Mouse (Mus musculus): ENCODE results near the gene Ccnd2. TPM values are rescaled to one million over a fixed set of nuclear protein-coding genes. Genes with fewer than 3 reads are reported as not detected.

The Ccnd2 gene
- total RNA-seq (2015; ENCODE audit: low replicate concordance): 11.5 and 26.0 TPM in 2 replicates
- 5.0 and 5.2 TPM in 2 replicates for total RNA-seq (2017; ENCODE audit: low replicate concordance)

- no peak for ATAC-seq (replicated peaks; ENCODE audit: low FRiP score, poor library complexity, severe bottlenecking)
These were observed at the start of gene Ccnd2 for GRCm38 (mm10) chr6:127152106-127152951. Gene Ccnd2 (minus strand): TSS chr6:127152193.

DNA sequence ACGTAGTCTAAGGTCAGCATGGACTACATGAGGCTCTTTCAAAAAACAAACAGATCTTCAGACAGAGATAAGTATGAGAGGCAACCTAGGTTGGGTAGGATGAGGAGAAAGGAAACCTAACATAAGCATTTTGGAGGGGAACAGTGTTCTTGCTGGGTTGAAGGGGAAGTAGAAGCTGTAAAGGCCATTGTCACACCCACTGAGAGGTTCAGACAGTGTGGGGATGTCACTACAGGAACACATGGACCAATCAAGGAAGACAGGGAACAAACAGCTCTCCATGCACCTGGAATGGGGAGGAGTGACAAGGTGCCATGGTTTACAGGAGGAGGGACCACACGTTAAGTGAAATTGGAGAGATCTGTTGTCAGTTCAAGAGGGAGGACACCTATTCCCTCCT is 45.0 kb upstream of the Ccnd2 start:
- ATAC-seq (replicated peaks; ENCODE audit: low FRiP score, poor library complexity, severe bottlenecking): no peak

DNA sequence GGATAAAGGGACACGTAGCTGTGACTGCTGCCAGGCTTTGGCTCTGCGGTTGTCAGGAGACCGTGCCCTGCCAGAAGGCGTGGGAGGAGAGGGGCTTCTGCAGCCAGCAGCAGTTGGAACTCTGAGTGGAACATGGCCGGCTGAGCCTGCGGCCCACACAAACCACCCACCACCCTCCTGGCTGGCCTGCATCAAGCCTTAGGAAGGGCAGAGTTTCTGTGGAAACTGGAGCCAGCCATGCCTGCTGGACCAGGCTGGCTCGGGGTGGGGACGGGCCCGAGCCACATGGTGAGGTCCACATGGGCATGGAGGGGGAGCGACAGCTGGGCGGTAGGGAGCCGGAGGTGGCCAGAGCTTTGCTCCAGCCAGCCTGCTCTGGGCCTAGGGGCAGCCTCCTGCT is 29.3 kb upstream of the Ccnd2 start:
- ATAC-seq (replicated peaks; ENCODE audit: low FRiP score, poor library complexity, severe bottlenecking): no peak; the same call in 1 of the 2 replicates

- no peak for ATAC-seq (replicated peaks; ENCODE audit: low FRiP score, poor library complexity, severe bottlenecking)
These were observed 27.2 kb upstream of the Ccnd2 start for GRCm38 (mm10) chr6:127179056-127179759.

GRCm38 (mm10) chr6:127177962-127178361 is 26.0 kb upstream of the Ccnd2 start:
- ATAC-seq (replicated peaks; ENCODE audit: low FRiP score, poor library complexity, severe bottlenecking): no peak

- ATAC-seq (replicated peaks; ENCODE audit: low FRiP score, poor library complexity, severe bottlenecking): no peak
These were observed 25.4 kb upstream of the Ccnd2 start for GRCm38 (mm10) chr6:127177441-127177840.

GRCm38 (mm10) chr6:127172461-127172860 is 20.5 kb upstream of the Ccnd2 start:
- ATAC-seq (replicated peaks; ENCODE audit: low FRiP score, poor library complexity, severe bottlenecking): no peak

- ATAC-seq (replicated peaks; ENCODE audit: low FRiP score, poor library complexity, severe bottlenecking): no peak
These were observed 18.7 kb upstream of the Ccnd2 start for GRCm38 (mm10) chr6:127170734-127171133.

GRCm38 (mm10) chr6:127165663-127166062 is 13.7 kb upstream of the Ccnd2 start:
- no peak for ATAC-seq (replicated peaks; ENCODE audit: low FRiP score, poor library complexity, severe bottlenecking)

DNA sequence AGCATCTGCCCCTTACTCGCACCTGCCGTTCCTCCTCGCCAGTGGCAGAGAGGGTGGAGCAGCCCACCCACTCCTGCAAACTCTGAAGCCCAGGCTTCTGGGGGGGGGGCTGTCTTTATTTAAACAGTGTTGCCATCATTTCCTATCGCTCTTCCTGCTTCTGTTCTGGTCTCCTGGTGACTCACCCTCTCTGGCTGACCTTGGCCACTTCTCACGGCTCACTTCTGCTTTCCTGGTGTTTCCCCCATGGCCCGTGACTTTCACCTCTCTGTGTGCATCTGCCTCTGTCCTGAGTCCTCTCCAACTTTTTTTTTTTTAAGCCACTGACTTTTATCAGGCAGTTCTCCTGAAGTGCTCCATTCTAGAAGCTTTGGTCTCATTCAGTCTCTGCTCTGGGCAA is 10.8 kb upstream of the Ccnd2 start:
- no peak for ATAC-seq (replicated peaks; ENCODE audit: low FRiP score, poor library complexity, severe bottlenecking)

GRCm38 (mm10) chr6:127157321-127157720 is 5.3 kb upstream of the Ccnd2 start:
- no peak for ATAC-seq (replicated peaks; ENCODE audit: low FRiP score, poor library complexity, severe bottlenecking)

DNA sequence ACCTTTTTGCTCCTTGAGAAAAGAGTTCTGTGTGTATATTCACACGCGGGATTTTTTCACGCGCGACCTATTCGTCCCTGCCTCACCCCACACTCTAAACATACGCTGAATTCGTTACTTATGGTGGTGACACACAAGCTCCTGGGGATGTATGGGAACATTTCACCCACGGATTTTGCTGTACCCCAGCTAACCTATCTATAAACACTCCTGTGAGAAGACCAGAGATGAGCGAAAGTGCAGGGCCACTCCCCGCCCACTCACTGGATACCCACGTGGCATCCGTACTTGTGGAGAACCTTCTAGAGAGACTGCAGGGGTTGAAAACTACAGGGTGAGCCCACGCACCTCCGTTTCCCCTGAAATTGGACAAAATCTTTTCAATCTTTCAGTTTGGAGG is 3.5 kb upstream of the Ccnd2 start:
- ATAC-seq (replicated peaks; ENCODE audit: low FRiP score, poor library complexity, severe bottlenecking): no peak

DNA sequence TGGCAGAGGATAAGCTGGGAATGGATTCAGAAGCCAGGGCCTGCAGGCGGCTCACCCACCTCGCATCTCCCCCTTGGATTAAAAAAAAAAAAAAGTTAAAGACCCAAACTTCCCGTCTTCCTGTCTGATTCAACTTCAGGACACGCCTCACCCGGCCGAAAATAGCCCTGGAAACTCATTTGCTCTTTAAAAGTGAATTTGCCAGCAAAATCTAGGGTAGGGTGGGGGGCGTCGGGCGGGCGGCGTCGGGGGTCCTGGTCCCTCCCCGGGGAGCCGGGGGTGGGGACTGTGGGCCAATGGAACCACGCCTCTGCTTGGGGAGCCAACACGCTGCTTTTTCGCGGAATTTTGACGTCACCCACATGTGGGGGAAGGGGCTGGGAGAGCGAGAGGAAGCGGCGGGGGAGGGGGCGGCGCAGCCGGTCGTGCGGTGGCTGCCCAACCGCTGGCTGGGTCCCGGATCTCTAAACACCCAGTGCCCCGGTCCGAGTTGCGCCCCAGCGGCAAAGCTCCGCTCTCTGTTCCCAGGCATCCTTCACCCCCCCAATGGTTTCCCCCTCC is 2.8 kb upstream of the Ccnd2 start:
- ATAC-seq (replicated peaks; ENCODE audit: low FRiP score, poor library complexity, severe bottlenecking): no peak

DNA sequence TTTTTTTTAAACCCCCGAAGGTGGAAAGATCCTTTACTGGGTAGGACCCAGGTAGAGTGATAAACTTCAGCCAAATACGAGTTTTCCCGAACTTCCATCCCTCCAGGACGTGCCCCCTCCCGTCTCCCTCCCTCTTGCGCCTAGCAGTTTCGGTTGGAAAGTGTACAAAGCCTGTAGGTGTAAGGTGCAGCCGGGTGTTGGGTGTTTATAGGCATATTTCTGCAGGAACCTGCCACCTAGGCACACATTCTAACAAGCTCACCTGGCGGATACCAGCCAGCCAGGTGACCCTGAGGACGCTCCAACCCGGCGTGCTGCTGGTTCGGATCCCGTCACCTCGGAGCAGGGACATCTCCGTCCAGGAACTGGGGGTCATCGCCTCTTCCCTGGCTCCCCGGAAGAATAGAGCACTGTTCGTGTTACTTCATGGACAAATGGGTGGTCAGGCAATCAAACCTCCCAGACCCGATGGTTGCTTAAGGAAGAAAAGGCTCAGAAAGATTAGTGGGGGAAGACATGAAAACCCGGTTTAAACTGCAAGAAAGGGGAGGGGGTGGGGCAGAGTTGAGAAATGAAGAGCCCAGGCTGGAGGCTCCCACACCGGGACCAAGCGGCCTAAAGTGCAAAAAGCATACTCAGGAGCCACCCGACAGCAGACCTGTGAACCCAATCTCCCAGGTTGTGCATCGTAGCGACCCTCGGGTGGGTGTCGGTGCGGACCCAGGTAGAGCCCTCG is 2.1 kb upstream of the Ccnd2 start:
- no peak for ATAC-seq (replicated peaks; ENCODE audit: low FRiP score, poor library complexity, severe bottlenecking)

DNA sequence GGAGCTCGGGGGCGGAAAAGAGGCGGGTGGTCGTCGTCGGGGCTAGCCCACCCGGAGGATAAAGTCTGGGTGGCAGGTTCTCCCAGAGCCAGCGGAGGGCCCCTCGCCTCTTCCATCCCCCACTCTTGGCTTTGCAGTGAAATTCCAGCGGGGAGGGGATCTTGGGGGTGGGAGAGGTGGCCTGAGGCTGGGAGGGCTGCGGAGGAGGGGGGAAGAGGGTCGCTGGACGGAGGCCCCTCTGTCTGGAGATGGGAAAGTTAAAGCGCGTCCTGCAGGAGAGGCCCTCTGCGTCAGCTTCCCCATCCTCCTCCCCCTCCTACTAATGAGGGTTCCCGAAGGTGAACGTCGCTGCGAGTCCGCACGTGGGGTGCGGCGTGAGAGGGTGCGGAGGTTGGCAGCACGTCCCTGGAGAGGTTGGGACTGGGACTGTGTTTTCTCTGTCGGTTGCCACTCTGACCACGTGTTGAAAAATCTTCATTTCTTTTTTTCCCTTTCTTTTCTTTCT is 1.4 kb upstream of the Ccnd2 start:
- ATAC-seq (replicated peaks; ENCODE audit: low FRiP score, poor library complexity, severe bottlenecking): no peak

DNA sequence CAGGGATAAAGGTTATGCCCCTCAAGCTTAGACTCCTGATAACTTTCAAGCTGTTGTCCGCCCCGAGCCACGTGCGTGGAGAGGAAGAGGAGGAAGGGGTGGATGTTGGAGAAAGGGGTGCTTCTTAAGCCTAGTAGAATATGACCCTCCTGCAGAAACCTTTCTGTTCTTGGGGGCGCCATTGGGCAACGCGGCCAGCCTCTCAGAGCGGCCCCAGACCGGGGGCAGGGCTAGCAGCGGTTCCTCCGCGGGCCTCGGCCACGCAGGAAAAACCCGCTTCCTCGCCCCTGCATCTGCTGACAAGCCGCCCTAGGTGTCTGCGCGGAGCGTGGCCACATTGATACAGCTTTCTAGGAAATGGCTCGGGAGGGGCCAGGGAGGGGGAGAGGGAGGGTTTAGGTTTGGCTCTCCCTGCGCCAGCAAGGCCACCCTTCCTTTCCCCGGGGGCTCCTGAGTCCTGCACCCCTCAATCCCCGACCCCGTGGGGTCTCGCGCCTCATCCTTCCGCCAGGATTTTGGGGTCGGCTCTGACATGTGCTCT is 358 bp downstream of the Ccnd2 start:
- no peak for ATAC-seq (replicated peaks; ENCODE audit: low FRiP score, poor library complexity, severe bottlenecking)

GRCm38 (mm10) chr6:127150663-127151564 is 1.1 kb downstream of the Ccnd2 start:
- ATAC-seq (replicated peaks; ENCODE audit: low FRiP score, poor library complexity, severe bottlenecking): no peak

DNA sequence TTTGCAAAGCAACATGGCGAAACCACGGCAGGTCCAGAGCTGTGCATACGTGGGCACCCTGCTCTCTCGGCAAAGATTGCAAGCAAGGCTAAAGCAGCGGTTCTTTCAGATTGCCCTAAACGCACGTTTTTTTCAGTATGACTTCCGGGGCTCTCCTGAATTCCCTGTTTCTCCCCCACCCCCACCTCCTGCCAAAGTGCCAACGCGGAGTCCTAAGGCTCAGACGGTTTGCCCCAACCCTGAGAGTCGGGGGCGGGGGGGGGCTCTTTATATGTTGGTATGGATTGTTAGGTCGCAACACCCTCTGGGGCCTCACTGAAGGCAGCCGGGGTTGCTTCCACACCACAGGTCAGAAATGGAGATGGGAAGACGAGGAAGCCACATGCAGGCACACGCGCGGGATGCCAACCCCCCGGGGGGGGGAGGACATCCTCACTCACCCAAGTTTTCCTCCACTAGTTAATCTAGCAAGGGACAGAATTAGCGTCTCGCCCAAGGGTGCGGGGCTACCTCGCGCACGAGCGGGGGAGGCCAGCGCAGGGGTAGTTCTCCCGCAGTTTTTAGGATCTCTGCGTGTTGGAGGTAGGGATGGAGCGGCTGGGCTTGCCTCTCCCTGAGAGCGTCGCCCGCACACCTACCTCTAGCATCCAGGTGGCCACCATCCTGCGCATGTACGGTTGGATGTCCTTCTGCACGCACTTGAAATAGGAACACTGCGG is 1.9 kb downstream of the Ccnd2 start:
- ATAC-seq (replicated peaks; ENCODE audit: low FRiP score, poor library complexity, severe bottlenecking): no peak

Data from erythroid progenitor cell, adult 5-6 weeks (primary cell).